Mouse (Mus musculus) hindbrain, postnatal 0 days (tissue): Measurements from ENCODE around the gene Rgs10. TPM values are rescaled to one million over a fixed set of nuclear protein-coding genes. Genes with fewer than 3 reads are reported as not detected.
"Not testable (repeated sequence)": the region's sequence is repeated elsewhere in the genome, so short reads cannot be mapped to it uniquely, and the experiment has no call there.

Experiments
- ATAC-seq: fragments of 200-750 bp; cut with Nextera tagmentation; 2 replicates; pipeline ENCODE4 v1.8.0; 2017; ENCODE audit warnings: mild to moderate bottlenecking, moderate TSS enrichment, moderate library complexity
- DNase-seq: peaks from one replicate; pipeline ENCODE4 v3.0.0-alpha.2; 2015; ENCODE audit warnings: low spot score
- H3K27ac ChIP-seq: fragments of 300-500 bp; sonication (generic); 2 replicates; pipeline ENCODE4 v1.5.1; 2014; ENCODE audit warnings: mild to moderate bottlenecking
- H3K27me3 ChIP-seq: fragments of 300-500 bp; sonication (generic); 2 replicates; pipeline ENCODE4 v1.6.1; 2014; ENCODE audit warnings: low read length, mixed read lengths; ENCODE audit not compliant: insufficient read depth
- H3K36me3 ChIP-seq: fragments of 300-500 bp; sonication (generic); 2 replicates; pipeline ENCODE4 v1.6.1; 2014; ENCODE audit warnings: low read length, mixed read lengths; ENCODE audit not compliant: insufficient read depth
- H3K4me1 ChIP-seq: fragments of 300-500 bp; sonication (generic); 2 replicates; pipeline ENCODE4 v1.6.1; 2014; ENCODE audit warnings: antibody characterized with exemption, low read length, mixed read lengths; ENCODE audit not compliant: insufficient read depth
- H3K4me2 ChIP-seq: fragments of 300-500 bp; sonication (generic); 2 replicates; pipeline ENCODE4 v1.6.1; 2014; ENCODE audit warnings: low read depth, mild to moderate bottlenecking, low read length, moderate library complexity, mixed read lengths
- H3K4me3 ChIP-seq: fragments of 300-500 bp; sonication (generic); 2 replicates; pipeline ENCODE4 v1.5.1; 2014; ENCODE audit warnings: low read length
- H3K9ac ChIP-seq: fragments of 300-500 bp; sonication (generic); replicated peaks from 2 replicates; pipeline ENCODE4 v1.6.1; 2014; ENCODE audit warnings: mild to moderate bottlenecking, low read length, moderate library complexity, mixed read lengths
- H3K9me3 ChIP-seq: fragments of 300-500 bp; sonication (generic); 2 replicates; pipeline ENCODE4 v1.6.1; 2016; ENCODE audit warnings: low read length, mixed read lengths
- CTCF ChIP-seq: IDR thresholded peaks from 2 replicates; pipeline ENCODE4 v1.5.1; 2016; ENCODE audit warnings: antibody characterized with exemption, control low read depth, low read depth
- whole genome bisulfite sequencing: fragments of 180-500 bp; shearing (Covaris S2); extraction: QIAGEN DNeasy Blood & Tissue Kit; methylation state at CpG from one replicate; pipeline ENCODE4 v1.1.7; 2014; 5-methylcytosine and 5-hydroxymethylcytosine counted together
- polyA plus RNA-seq: library from polyadenylated mRNA; unstranded; fragments of >200 nt; fragmentation: Nextera tagmentation; extraction: Ambion mirVana; gene quantifications from 2 replicates; pipeline ENCODE4 v1.2.1, GENCODE M21; 2015
- total RNA-seq: library from RNA; depleted of rRNA; stranded (reverse); fragments of >200 nt; gene quantifications from 2 replicates; pipeline ENCODE4 v1.2.3, GENCODE M21; 2014

Gene Rgs10
- total and polyA plus RNA-seq, 2 experiments from 2014 or later = 35.4 to 101 TPM

DNA sequence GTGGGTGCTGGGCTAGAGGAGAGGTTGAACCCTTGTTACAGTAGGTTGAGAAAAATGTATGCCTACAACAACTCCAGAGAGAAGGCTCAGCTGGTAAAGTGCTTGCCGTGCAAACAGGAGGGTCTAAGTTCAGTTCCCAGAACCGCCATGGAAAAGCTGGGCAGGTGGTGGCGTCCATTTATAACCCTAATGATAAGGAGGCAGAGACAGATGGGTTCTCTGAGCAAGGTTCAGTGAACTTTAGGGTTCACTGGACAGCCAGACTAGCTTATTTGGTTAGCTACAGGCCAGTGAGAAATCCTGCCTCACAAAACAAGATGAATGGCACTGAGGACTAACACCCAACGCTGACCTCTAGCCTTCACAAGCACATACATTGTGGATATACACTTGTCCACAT is 68.8 kb downstream of the Rgs10 start:
- Histone ChIP-seq H3K4me3 (no peak overlapping the region), H3K36me3 (no peaks in the 10 kb centered on the region), H3K27ac (no peak overlapping the region), H3K4me2 (no peak overlapping the region), H3K9me3 (no peaks in the 10 kb centered on the region), H3K9ac (no peak overlapping the region), H3K27me3 (no peaks in the 10 kb centered on the region), H3K4me1 (0 out of 2 replicates have a peak, but pooled peaks cover 5% of the 10 kb centered on the region)
- no peak for ATAC-seq
- no peak for DNase-seq
- no peak for TF ChIP-seq CTCF
- WGBS = 59% methylated on average over 4 of the region's 4 CpGs

GRCm38 (mm10) chr7:128348608-128349007 is 70.0 kb downstream of the Rgs10 start:
- TF ChIP-seq CTCF = no peak; the same call in 1 of the 2 replicates
- Histone ChIP-seq H3K4me2 (no peak overlapping the region), H3K9me3 (no peaks in the 10 kb centered on the region), H3K36me3 (no peaks in the 10 kb centered on the region), H3K4me1 (0 out of 2 replicates have a peak, but pooled peaks cover 5% of the 10 kb centered on the region), H3K4me3 (no peak overlapping the region), H3K27ac (no peak overlapping the region), H3K27me3 (no peaks in the 10 kb centered on the region), H3K9ac (no peak overlapping the region)
- ATAC-seq (peak; percentile 84), DNase-seq (peak; percentile 84)
- WGBS = 9% methylated on average over 1 of the region's 1 CpGs

- TF ChIP-seq CTCF = no peak
- Histone ChIP-seq H3K4me3 (no peak overlapping the region), H3K36me3 (no peaks in the 10 kb centered on the region), H3K4me1 (0 out of 2 replicates have a peak, but pooled peaks cover 5% of the 10 kb centered on the region), H3K9me3 (no peaks in the 10 kb centered on the region), H3K9ac (no peak overlapping the region), H3K27me3 (no peaks in the 10 kb centered on the region), H3K27ac (no peak overlapping the region), H3K4me2 (no peak overlapping the region)
- DNase-seq (no peak), ATAC-seq (no peak)
- 74% methylated on average over 8 of the region's 8 CpGs for WGBS
Measured at GRCm38 (mm10) chr7:128346991-128347390, 71.6 kb downstream of the Rgs10 start.

DNA sequence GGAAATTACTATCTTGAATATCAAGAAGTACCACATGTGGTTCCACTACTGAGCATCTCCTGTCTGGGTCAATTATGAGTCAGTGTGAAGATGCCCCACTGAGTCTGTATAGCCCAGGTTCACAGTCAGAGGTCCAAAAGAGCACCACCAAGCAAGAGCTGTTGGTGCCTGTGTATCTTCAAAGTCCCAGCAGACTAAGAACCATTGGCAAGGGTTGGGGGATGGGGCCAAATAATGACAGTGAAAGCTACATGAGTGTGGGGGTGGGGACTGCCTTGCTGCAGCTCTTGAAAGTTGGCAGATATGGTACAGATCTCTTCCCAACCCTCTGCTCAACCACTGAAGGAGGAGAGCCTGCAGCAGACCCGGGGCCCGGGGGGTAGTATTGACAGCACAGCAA is 72.0 kb downstream of the Rgs10 start:
- H3K9ac ChIP-seq = no peak overlapping the region
- H3K9me3 ChIP-seq = no peaks in the 10 kb centered on the region
- no peak overlapping the region for H3K4me2 ChIP-seq
- no peak overlapping the region for H3K27ac ChIP-seq
- no peak overlapping the region for H3K4me3 ChIP-seq
- no peaks in the 10 kb centered on the region for H3K36me3 ChIP-seq
- no peak for TF ChIP-seq CTCF
- H3K4me1 ChIP-seq = 0 out of 2 replicates have a peak, but pooled peaks cover 5% of the 10 kb centered on the region
- ATAC-seq (no peak), DNase-seq (no peak)
- 86% methylated on average over 2 of the region's 2 CpGs for WGBS
- no peaks in the 10 kb centered on the region for H3K27me3 ChIP-seq

GRCm38 (mm10) chr7:128345691-128346090 is 72.9 kb downstream of the Rgs10 start:
- H3K9ac ChIP-seq = no peak overlapping the region
- DNase-seq (no peak), ATAC-seq (no peak)
- no peak overlapping the region for H3K4me3 ChIP-seq
- no peak overlapping the region for H3K27ac ChIP-seq
- H3K36me3 ChIP-seq = no peaks in the 10 kb centered on the region
- H3K4me2 ChIP-seq = no peak overlapping the region
- 0 out of 2 replicates have a peak, but pooled peaks cover 5% of the 10 kb centered on the region for H3K4me1 ChIP-seq
- H3K9me3 ChIP-seq = no peaks in the 10 kb centered on the region
- TF ChIP-seq CTCF = no peak
- no peaks in the 10 kb centered on the region for H3K27me3 ChIP-seq
- 89% methylated on average over 6 of the region's 6 CpGs for WGBS

GRCm38 (mm10) chr7:128344928-128345653 is 73.5 kb downstream of the Rgs10 start:
- Histone ChIP-seq H3K4me2 (no peak overlapping the region), H3K27me3 (no peaks in the 10 kb centered on the region), H3K4me3 (no peak overlapping the region), H3K4me1 (0 out of 2 replicates have a peak, but pooled peaks cover 5% of the 10 kb centered on the region), H3K36me3 (no peaks in the 10 kb centered on the region), H3K9me3 (no peaks in the 10 kb centered on the region), H3K27ac (no peak overlapping the region), H3K9ac (no peak overlapping the region)
- TF ChIP-seq CTCF = peak; percentile 98
- DNase-seq (peak; percentile 76), ATAC-seq (peak; percentile 72)
- 60% methylated on average over 6 of the region's 6 CpGs for WGBS

GRCm38 (mm10) chr7:128344488-128344887 is 74.1 kb downstream of the Rgs10 start:
- Histone ChIP-seq H3K9ac (no peak overlapping the region), H3K4me2 (no peak overlapping the region), H3K27ac (no peak overlapping the region), H3K36me3 (no peaks in the 10 kb centered on the region), H3K4me1 (0 out of 2 replicates have a peak, but pooled peaks cover 5% of the 10 kb centered on the region), H3K4me3 (no peak overlapping the region), H3K9me3 (no peaks in the 10 kb centered on the region), H3K27me3 (no peaks in the 10 kb centered on the region)
- DNase-seq (no peak), ATAC-seq (no peak)
- WGBS = 86% methylated on average over 7 of the region's 7 CpGs
- no peak for TF ChIP-seq CTCF

GRCm38 (mm10) chr7:128342691-128343090 is 75.9 kb downstream of the Rgs10 start:
- H3K4me1 ChIP-seq, ATAC-seq, H3K9me3 ChIP-seq, H3K27ac ChIP-seq, H3K36me3 ChIP-seq, H3K27me3 ChIP-seq, H3K4me3 ChIP-seq, DNase-seq, H3K4me2 ChIP-seq, H3K9ac ChIP-seq: not testable (repeated sequence)
- WGBS = 88% methylated on average over 7 of the region's 10 CpGs

DNA sequence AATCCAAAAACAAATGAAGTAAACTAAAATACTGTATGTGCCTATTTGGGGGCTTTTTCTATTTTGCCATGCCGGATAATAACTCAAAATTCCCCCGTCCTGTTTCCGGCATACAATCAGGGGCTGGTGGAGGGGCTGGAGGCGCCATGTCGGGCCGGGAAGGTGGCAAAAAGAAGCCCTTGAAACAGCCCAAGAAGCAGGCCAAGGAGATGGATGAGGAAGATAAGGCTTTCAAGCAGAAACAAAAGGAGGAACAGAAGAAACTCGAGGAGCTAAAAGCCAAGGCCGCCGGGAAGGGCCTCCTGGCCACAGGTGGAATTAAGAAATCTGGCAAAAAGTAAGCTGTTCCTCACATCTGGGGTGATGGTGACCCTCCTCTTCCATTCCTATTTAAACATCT is 78.2 kb downstream of the Rgs10 start:
- H3K27me3 ChIP-seq, DNase-seq, H3K4me3 ChIP-seq, ATAC-seq, H3K4me2 ChIP-seq, H3K36me3 ChIP-seq, H3K27ac ChIP-seq, H3K9ac ChIP-seq, H3K4me1 ChIP-seq, H3K9me3 ChIP-seq: not testable (repeated sequence)
- WGBS = 82% methylated on average over 7 of the region's 9 CpGs
